Mouse (Mus musculus): Measurements from ENCODE around the gene Rbfox1. TPM values are rescaled to one million over a fixed set of nuclear protein-coding genes. Genes with fewer than 3 reads are reported as not detected.

Gene Rbfox1
- polyA plus RNA-seq, 1 experiment, result 1.5 TPM

DNA sequence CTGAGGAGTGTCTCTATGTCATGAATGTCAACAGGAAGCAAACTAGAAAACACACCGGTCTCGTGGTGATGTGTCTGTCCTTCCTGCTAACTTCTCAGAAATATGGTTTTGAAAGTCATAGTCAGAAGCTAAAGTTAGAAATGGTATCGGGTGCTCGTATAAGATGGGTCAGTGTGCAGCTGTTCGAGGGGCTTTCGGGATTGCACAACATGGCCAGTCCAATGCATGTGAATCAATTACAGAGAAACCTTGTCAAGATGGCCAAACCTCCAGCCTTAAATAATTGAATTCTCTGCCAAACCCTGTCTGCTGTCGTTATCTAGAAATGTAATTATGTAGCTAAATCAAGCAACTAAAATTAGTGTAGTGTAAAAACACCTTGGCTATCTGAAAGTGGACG lies 1182.0 kb downstream of the Rbfox1 start:
- no peak overlapping the region for H3K4me3 ChIP-seq (ENCODE audit: insufficient read depth, low read depth, low read length)
- no peak overlapping the region for H3K27ac ChIP-seq (replicated peaks; ENCODE audit: low read depth, low read length)
- no peaks in the 10 kb centered on the region for H3K4me1 ChIP-seq (ENCODE audit: control insufficient read depth, insufficient read depth, insufficient read length, low read length)

DNA sequence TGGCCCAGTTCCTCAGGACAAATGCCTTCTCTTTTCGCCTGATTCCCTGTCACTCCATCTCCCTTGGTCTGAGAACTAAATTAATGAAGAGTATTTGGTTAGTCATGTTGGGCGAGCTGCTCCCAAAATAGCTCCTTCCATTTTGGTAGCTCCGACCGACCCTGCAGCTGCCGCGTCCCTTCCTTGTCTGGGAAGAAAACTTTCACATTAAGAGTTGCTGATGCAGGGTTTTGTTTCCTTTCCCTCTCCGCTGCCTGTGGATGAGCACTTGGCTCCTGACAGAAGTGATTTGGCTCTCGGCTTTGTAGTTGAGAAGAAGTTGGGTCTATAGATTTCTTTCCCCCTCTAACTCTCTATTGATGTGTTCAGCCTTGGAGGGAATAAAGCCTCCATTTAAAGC lies 1184.4 kb downstream of the Rbfox1 start:
- H3K27ac ChIP-seq (replicated peaks; ENCODE audit: low read depth, low read length), result no peak overlapping the region
- no peak overlapping the region for H3K4me3 ChIP-seq (ENCODE audit: insufficient read depth, low read depth, low read length)
- no peaks in the 10 kb centered on the region for H3K4me1 ChIP-seq (ENCODE audit: control insufficient read depth, insufficient read depth, insufficient read length, low read length)

DNA sequence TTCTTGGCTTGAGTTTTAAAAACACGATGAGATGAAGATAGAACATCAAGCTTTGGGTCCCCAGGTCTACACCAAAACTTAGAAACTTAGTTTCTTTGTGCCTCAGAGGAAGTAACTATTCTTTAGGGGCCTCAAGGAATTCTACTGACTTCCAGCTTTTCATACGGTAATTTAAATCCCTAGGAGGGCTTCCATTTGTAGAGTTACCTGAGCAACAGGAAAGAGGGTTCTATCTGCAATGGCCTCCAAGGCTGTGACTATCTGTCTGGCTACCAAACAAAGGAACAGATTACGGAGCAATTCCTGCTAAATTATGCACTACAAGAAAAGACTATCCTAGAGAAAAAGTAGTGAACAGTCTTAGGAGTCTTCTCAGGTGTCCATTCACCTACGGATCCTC lies 1189.6 kb downstream of the Rbfox1 start:
- no peak overlapping the region for H3K4me3 ChIP-seq (ENCODE audit: insufficient read depth, low read depth, low read length)
- no peaks in the 10 kb centered on the region for H3K4me1 ChIP-seq (ENCODE audit: control insufficient read depth, insufficient read depth, insufficient read length, low read length)
- H3K27ac ChIP-seq (replicated peaks; ENCODE audit: low read depth, low read length), result no peak overlapping the region

DNA sequence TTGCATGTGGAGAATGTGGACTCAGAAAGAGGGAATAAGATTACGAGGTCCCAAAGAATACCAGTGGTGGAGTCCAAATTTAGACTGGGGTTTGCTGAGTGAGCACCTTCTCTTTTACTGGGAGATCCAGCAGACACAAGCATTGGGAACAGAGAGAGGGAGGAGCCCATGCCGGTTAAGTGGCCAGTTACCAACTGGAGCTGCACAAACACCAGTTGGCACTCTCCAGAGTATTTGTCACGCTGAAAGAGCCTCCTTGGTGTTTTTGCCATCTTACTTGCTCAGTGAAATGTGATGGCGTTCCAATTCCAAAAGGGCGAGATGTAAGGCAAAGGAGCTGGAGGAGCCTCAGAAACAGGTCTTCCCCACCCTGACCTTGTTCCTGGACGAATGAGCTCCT lies 1190.6 kb downstream of the Rbfox1 start:
- H3K27ac ChIP-seq (replicated peaks; ENCODE audit: low read depth, low read length), result no peak overlapping the region
- no peak overlapping the region for H3K4me3 ChIP-seq (ENCODE audit: insufficient read depth, low read depth, low read length)
- H3K4me1 ChIP-seq (ENCODE audit: control insufficient read depth, insufficient read depth, insufficient read length, low read length), result no peaks in the 10 kb centered on the region

DNA sequence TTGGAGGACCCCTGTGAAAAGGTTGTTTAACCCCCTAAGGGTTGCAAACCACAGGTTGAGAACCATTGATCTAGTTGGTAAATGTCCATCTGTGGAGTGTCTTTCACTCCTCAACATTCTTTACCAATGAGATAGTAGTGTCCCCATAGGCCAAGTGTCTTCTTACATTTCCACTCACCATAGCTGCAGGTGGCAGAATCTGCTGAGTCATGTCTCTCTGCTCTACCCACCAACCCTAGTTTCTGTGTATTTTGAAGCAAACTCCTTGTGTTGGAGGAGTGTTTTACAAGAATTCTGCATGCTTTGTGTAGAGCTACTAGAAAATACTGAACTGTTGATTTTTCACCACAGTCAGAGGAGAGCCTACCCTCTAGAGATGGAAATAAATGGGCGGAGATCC lies 1191.2 kb downstream of the Rbfox1 start:
- Histone ChIP-seq H3K4me3 (ENCODE audit: insufficient read depth, low read depth, low read length) (no peak overlapping the region), H3K4me1 (ENCODE audit: control insufficient read depth, insufficient read depth, insufficient read length, low read length) (no peaks in the 10 kb centered on the region), H3K27ac (replicated peaks; ENCODE audit: low read depth, low read length) (no peak overlapping the region)

DNA sequence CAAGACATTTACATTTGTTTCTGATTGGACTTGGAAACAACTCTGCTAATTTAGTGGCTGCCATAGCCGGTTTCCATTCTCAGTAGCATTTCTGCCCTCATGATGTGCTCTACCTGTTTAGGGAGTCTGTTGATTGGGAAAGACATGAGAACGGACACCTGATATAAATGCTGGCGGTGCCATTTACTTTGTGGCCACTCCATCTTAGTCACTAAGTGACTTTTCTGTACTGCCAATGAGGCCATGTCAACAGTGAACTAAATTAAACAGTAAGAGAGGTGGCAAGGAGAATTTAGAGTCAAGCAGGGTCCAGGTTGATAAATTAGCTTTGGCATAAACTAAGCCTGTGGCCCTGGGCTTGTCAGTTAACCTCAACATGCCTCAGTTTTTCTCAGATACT lies 1191.6 kb downstream of the Rbfox1 start:
- Histone ChIP-seq H3K27ac (replicated peaks; ENCODE audit: low read depth, low read length) (no peak overlapping the region), H3K4me3 (ENCODE audit: insufficient read depth, low read depth, low read length) (no peak overlapping the region)

DNA sequence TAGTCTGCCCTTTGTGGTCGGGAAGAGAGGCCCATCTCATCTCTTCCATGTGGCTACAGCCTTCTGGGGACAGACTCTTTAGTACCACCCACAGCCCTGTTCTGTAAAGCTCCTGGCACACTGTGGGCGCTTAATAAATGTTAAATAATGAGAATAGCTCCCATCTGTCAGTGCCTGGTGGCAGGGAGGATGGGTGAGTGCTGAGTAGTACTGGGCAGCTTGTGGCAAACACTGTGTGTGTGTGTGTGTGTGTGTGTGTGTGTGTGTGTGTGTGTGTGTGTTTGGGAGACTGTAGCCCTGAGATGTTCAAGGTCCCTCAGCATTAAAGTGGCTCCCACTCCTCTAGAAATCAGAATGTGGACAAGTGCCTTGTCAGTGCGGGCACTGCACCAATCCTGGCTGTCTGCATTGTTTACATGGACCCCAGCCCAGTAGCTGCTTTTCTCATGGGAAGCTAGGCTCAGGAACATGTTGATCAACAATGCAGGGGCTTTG lies 1196.0 kb downstream of the Rbfox1 start:
- Histone ChIP-seq H3K27ac (replicated peaks; ENCODE audit: low read depth, low read length) (no peak overlapping the region), H3K4me1 (ENCODE audit: control insufficient read depth, insufficient read depth, insufficient read length, low read length) (no peaks in the 10 kb centered on the region)

More for the DNA sequence above, 1191.6 kb downstream of the Rbfox1 start:
- H3K4me1 ChIP-seq (ENCODE audit: control insufficient read depth, insufficient read depth, insufficient read length, low read length), result no peaks in the 10 kb centered on the region

DNA sequence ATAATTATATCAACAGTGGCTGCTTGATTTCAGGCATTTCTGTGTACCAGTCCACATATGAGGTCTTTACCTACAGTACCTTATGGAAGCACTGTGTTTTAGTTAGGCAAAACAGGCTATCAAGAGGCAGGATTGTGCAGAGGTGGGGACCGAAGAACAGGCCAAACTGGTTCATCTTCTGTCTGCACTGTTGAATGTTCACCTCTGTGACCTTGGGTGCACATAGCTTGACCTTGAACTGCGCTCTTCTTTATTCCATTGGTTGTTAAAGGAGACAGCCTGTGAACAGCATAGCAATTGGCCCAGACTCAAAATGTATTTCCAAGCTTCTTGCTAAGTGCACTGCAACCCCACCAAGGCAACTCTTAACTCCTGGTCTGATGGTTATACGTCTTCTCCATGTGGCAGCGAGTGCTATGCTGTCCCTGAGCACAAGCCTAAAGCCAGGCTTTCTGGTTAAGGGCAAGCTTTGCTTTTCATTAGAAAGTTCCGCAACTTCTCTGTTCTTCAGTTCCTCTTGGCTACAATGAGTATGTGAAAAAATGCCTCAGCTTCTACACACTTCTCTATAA lies 1196.6 kb downstream of the Rbfox1 start:
- H3K27ac ChIP-seq (replicated peaks; ENCODE audit: low read depth, low read length), result no peak overlapping the region
- H3K4me3 ChIP-seq (ENCODE audit: insufficient read depth, low read depth, low read length), result no peak overlapping the region
- H3K4me1 ChIP-seq (ENCODE audit: control insufficient read depth, insufficient read depth, insufficient read length, low read length), result no peaks in the 10 kb centered on the region

More for the DNA sequence above, 1196.0 kb downstream of the Rbfox1 start:
- no peak overlapping the region for H3K4me3 ChIP-seq (ENCODE audit: insufficient read depth, low read depth, low read length)

DNA sequence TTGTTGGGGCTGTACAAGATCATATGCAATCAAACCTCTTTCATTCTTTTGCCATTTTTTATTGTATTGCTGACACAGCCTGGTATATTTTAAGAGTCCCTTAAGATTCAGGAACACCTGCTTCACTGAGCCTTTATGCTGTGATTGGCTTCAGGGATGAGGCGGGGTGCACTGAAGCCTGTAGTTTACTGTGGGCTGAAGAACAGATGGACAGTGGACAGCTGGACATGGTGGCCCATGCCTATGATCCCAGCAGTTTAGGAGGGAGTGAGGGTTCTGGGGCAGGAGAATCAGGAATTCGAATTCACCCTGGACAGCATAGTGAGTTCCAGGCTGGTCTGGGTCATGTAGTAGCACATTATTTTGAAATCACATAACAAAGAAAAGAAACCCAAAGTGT lies 1198.8 kb downstream of the Rbfox1 start:
- Histone ChIP-seq H3K27ac (replicated peaks; ENCODE audit: low read depth, low read length) (no peak overlapping the region), H3K4me1 (ENCODE audit: control insufficient read depth, insufficient read depth, insufficient read length, low read length) (no peaks in the 10 kb centered on the region), H3K4me3 (ENCODE audit: insufficient read depth, low read depth, low read length) (no peak overlapping the region)

DNA sequence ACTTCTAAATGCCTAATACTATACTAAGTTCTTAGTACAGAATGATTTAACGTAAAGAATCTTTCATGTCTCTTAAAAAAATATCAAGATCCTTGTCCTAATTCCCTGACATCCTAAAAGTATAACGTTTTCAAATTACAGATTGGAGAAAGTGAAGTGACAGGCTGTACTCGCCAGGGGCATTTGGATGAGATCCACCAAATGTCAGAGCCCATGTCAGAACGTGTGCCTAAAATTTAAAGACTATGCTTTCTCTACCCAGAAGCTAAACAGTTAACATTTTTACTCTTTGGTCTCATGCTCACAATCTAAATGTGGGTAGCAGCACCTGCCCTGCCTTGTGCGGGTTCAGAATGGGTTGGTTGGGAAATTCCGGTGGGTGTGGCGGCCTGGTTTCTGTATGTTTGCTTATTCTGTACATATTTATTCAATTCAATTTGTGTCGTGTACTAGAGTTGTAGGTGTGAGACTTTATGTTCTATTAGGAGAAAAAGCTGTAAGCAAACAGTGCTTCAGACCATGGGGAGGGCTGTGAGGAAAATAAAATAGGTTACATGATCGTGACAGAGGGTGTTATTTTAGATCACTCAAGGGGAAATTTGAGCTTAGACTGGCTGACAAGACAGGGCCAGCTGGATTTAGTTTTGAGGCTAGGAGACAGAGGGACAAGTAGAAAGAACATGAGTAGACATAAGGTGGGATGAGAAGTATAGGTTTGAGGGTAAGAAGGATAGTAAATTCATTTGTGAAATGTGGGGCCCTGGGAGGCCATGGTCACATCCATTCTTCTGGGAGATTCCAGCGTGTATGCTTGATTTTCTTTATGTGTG lies 1203.7 kb downstream of the Rbfox1 start:
- Histone ChIP-seq H3K4me1 (ENCODE audit: control insufficient read depth, insufficient read depth, insufficient read length, low read length) (no peaks in the 10 kb centered on the region), H3K27ac (replicated peaks; ENCODE audit: low read depth, low read length) (no peak overlapping the region), H3K4me3 (ENCODE audit: insufficient read depth, low read depth, low read length) (no peak overlapping the region)

DNA sequence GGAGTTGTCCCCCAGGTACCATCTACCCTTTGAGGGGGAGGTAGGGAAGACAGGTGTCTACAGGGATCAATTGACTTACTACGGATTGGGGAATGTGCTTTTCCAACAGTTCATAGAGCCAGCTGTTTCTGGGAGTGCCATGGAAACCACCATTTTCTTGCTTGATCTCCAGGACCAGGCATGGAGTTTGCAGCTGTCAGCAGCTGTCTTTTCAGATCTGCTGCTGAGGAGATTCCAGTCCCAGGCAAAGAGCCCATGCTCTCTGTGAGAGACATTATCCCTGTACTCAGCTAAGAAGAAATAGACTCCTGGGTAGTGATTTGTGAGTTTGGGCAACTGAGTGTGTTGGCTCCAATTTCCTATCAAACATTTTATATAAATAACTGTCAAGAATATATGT lies 1204.3 kb downstream of the Rbfox1 start:
- Histone ChIP-seq H3K27ac (replicated peaks; ENCODE audit: low read depth, low read length) (no peak overlapping the region), H3K4me1 (ENCODE audit: control insufficient read depth, insufficient read depth, insufficient read length, low read length) (no peaks in the 10 kb centered on the region), H3K4me3 (ENCODE audit: insufficient read depth, low read depth, low read length) (no peak overlapping the region)

DNA sequence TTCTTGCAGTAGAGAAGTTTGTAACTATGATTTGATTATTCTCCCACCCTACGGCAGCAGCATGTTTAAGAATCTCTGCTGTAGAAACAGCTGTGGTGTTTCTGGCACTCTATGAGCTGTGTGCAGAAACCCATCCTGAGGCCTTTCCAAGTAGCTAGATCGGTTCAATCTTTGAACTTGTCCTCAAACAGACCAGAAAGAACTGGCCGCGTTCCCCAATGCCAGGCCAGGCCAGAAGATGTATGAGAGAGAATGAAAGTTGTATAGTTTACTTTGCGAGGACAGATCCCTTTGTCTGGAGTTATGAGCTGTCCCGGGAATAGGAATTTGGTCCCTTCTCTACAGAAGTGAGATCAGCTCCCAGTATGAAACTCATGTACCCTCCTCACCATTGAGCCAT lies 1205.0 kb downstream of the Rbfox1 start:
- H3K4me1 ChIP-seq (ENCODE audit: control insufficient read depth, insufficient read depth, insufficient read length, low read length), result no peaks in the 10 kb centered on the region
- no peak overlapping the region for H3K27ac ChIP-seq (replicated peaks; ENCODE audit: low read depth, low read length)
- no peak overlapping the region for H3K4me3 ChIP-seq (ENCODE audit: insufficient read depth, low read depth, low read length)

DNA sequence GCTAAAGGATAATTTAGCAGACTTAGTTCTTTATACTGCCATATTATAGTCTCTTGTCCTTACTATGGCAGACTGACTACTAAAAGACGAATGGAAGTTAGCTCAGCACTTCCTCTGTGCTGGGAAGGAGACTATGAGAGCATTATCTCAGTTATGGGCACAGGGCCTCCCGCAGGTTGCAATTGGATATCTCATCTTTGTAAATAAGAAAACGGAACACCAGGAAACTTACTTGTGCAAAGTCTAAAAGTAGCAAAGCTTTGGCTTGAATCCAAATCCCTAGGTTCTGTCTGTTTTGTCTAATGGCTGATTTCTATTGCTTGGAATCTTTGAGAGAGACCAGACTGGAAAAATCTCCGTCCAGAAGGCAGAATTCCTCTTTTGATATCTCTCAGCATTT lies 1207.7 kb downstream of the Rbfox1 start:
- Histone ChIP-seq H3K4me1 (ENCODE audit: control insufficient read depth, insufficient read depth, insufficient read length, low read length) (no peaks in the 10 kb centered on the region), H3K27ac (replicated peaks; ENCODE audit: low read depth, low read length) (no peak overlapping the region), H3K4me3 (ENCODE audit: insufficient read depth, low read depth, low read length) (no peak overlapping the region)

DNA sequence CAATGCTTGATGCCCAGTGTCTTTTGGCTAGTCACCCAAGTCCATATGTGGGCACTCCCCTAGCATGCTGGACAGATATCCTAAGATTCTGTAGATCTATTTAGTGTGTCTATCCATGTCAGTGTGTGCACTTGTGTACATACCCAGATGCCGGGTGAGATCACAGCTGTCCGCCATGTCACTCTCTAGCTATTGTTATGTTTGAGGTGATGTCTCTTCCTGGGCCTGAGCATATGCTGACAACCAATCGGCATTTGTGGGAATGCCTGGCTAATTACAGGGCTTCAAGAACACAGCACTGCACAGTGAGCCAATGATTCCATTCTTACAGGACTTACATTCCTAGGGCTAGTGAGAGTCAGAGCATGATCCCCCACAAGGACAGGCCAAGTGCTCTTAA lies 1208.5 kb downstream of the Rbfox1 start:
- H3K27ac ChIP-seq (replicated peaks; ENCODE audit: low read depth, low read length), result no peak overlapping the region
- no peaks in the 10 kb centered on the region for H3K4me1 ChIP-seq (ENCODE audit: control insufficient read depth, insufficient read depth, insufficient read length, low read length)
- no peak overlapping the region for H3K4me3 ChIP-seq (ENCODE audit: insufficient read depth, low read depth, low read length)

DNA sequence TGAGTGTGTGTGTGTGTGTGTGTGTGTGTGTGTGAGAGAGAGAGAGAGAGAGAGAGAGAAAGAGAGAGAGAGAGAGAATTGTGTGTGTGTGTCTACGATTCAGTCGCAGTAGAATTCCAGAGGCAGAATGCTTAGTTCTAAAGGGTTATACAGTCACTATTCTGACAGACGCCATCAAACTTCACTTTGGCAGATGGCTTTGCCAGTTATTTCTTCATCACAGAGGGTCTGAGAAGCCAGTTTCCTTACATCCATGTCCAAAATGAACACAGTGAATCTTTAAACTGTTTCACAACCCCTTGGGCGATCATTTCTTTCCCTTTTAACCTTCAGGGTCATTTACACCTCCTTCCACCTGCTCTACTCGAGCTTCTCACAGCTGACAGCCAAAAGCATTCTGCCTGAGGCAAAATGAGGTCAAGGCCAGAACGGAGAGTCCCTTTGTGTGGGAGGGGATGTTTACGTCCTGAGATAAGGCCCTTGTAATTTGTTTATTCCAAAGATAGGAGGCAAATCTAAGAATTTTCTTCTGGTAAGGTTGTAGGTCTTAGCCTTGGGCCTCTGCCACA lies 1209.1 kb downstream of the Rbfox1 start:
- no peak overlapping the region for H3K27ac ChIP-seq (replicated peaks; ENCODE audit: low read depth, low read length)
- H3K4me3 ChIP-seq (ENCODE audit: insufficient read depth, low read depth, low read length), result no peak overlapping the region
- H3K4me1 ChIP-seq (ENCODE audit: control insufficient read depth, insufficient read depth, insufficient read length, low read length), result no peaks in the 10 kb centered on the region

DNA sequence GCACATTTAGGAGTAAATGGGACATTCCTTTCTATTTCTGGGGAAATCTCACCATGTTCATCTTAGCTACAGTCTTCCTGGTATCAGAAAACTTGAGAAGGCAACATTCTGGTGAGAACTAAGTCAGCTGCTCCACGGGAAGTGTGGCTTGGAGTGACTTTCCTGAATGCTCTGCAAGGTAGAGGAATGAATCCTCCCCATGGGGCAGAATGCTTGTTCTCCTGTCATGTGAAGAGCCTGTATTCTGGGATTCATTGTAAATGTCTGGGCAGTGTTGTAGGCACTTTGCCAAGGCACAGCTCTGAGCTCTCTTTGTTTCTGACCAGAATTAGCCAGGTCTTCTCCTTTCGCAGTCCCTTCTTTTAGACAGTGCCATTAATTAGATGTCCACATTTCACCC lies 1211.9 kb downstream of the Rbfox1 start:
- Histone ChIP-seq H3K27ac (replicated peaks; ENCODE audit: low read depth, low read length) (no peak overlapping the region), H3K4me1 (ENCODE audit: control insufficient read depth, insufficient read depth, insufficient read length, low read length) (no peaks in the 10 kb centered on the region), H3K4me3 (ENCODE audit: insufficient read depth, low read depth, low read length) (no peak overlapping the region)

All from brown adipose tissue, adult 24 weeks (tissue).